Mouse (Mus musculus): Measurements from ENCODE around the gene Pknox2.

GRCm38 (mm10) chr9:36850091-36850490 lies 297.1 kb downstream of the Pknox2 start:
- no peak for TF ChIP-seq ZNF384 (IDR thresholded peaks at IDR 0.05; ENCODE audit: low read depth, low read length)
- TF ChIP-seq ZC3H11A (IDR thresholded peaks at IDR 0.05; ENCODE audit: borderline replicate concordance, low read depth, low read length): no peak
- TF ChIP-seq MAFK (IDR thresholded peaks at IDR 0.05; ENCODE audit: insufficient read depth, low read depth, low read length): no peak
- TF ChIP-seq CHD2 (IDR thresholded peaks at IDR 0.05; ENCODE audit: low read depth, low read length): no peak
- no peak for TF ChIP-seq HCFC1 (IDR thresholded peaks at IDR 0.05; ENCODE audit: borderline replicate concordance, insufficient read depth, low read length)

All from ES-E14 (cell line).